Mouse (Mus musculus) CH12.LX (cell line): ENCODE results near the gene Traf4. TPM values are rescaled to one million over a fixed set of nuclear protein-coding genes. Genes with fewer than 3 reads are reported as not detected.

Source experiments
- DNase-seq: peaks from one replicate; pipeline ENCODE4 v3.0.0-alpha.2; 2013; ENCODE audit errors: extremely low read depth
- H3K27ac ChIP-seq: 2 replicates; pipeline ENCODE4 v1.5.1; 2012; ENCODE audit warnings: low read depth, mild to moderate bottlenecking, control low read depth, moderate library complexity; ENCODE audit not compliant: insufficient read depth
- H3K27me3 ChIP-seq: replicated peaks from 2 replicates; pipeline ENCODE3; 2012; ENCODE audit warnings: inconsistent platforms
- H3K36me3 ChIP-seq, 2 experiments: replicated peaks in 1 of 2; 2 replicates each; pipeline versions ENCODE3 to v1.6.1; 2012; ENCODE audit warnings: inconsistent platforms in 1 of 2, low read length in 1 of 2, mild to moderate bottlenecking in 1 of 2, mixed read lengths in 1 of 2, moderate library complexity in 1 of 2; ENCODE audit not compliant: control insufficient read depth in 1 of 2, insufficient read depth in 1 of 2
- H3K4me1 ChIP-seq, 2 experiments: 2 replicates each; pipeline ENCODE4 v1.6.1; 2012; ENCODE audit warnings: inconsistent platforms in 1 of 2, moderate library complexity in 1 of 2; ENCODE audit not compliant: insufficient read depth in 2 of 2, control insufficient read depth in 1 of 2
- H3K4me2 ChIP-seq: 2 replicates; pipeline ENCODE4 v1.6.1; 2012; ENCODE audit warnings: low read depth, mild to moderate bottlenecking, control low read depth; ENCODE audit not compliant: poor library complexity, insufficient read depth, severe bottlenecking
- H3K4me3 ChIP-seq, 3 experiments: fragments of 150-350 bp in 1 of 3; sonication (generic) in 1 of 3; replicated peaks in 1 of 3; 2 replicates each; pipeline versions ENCODE3 to v1.5.1; 2011 to 2012; ENCODE audit warnings: low read depth in 2 of 3, low read length in 2 of 3, mild to moderate bottlenecking in 2 of 3, moderate library complexity in 2 of 3, control low read depth in 1 of 3, improper control_type of control experiment in 1 of 3, inconsistent platforms in 1 of 3, mixed read lengths in 1 of 3; ENCODE audit not compliant: poor library complexity in 1 of 3
- H3K79me2 ChIP-seq: replicated peaks from 2 replicates; pipeline ENCODE4 v1.6.1; 2012; ENCODE audit warnings: mild to moderate bottlenecking, moderate library complexity; ENCODE audit not compliant: control insufficient read depth, poor library complexity, insufficient read depth, severe bottlenecking; ENCODE audit errors: extremely low read depth
- H3K9ac ChIP-seq: 2 replicates; pipeline ENCODE4 v1.6.1; 2012; ENCODE audit warnings: low read depth, mild to moderate bottlenecking, control low read depth, moderate library complexity; ENCODE audit not compliant: insufficient read depth
- H3K9me3 ChIP-seq: replicated peaks from 2 replicates; pipeline ENCODE3; 2012; ENCODE audit warnings: low read length, inconsistent platforms, mixed read lengths
- BHLHE40 ChIP-seq: IDR thresholded peaks from 2 replicates; pipeline ENCODE4 v1.6.1; 2011; ENCODE audit warnings: mild to moderate bottlenecking, low read depth, low read length, improper control_type of control experiment
- CHD1 ChIP-seq: IDR thresholded peaks from 2 replicates; pipeline ENCODE4 v1.6.1; 2012; ENCODE audit warnings: low read depth, low read length, improper control_type of control experiment, inconsistent platforms
- CHD2 ChIP-seq: IDR thresholded peaks from 2 replicates; pipeline ENCODE4 v1.6.1; 2011; ENCODE audit warnings: low read length, improper control_type of control experiment
- CTCF ChIP-seq, 2 experiments: IDR thresholded peaks in 1 of 2; conservative IDR thresholded peaks in 1 of 2; 2 replicates each; pipeline ENCODE4 v1.5.1; 2011 to 2012; ENCODE audit warnings: low read depth in 2 of 2, low read length in 2 of 2, improper control_type of control experiment in 1 of 2, inconsistent platforms in 1 of 2, mild to moderate bottlenecking in 1 of 2, moderate library complexity in 1 of 2
- EP300 ChIP-seq: IDR thresholded peaks from 2 replicates; pipeline ENCODE4 v1.6.1; 2011; ENCODE audit warnings: low read length, improper control_type of control experiment
- HCFC1 ChIP-seq: IDR thresholded peaks from 2 replicates; pipeline ENCODE4 v1.6.1; 2012; ENCODE audit warnings: low read depth, mild to moderate bottlenecking, inconsistent platforms, low read length, improper control_type of control experiment
- IRF4 ChIP-seq: IDR thresholded peaks from 2 replicates; pipeline ENCODE4 v1.6.1; 2014; ENCODE audit warnings: low read depth, mild to moderate bottlenecking, inconsistent platforms, low read length, improper control_type of control experiment
- JUN ChIP-seq: IDR thresholded peaks from 2 replicates; pipeline ENCODE4 v1.6.1; 2011; ENCODE audit warnings: low read depth, mild to moderate bottlenecking, low read length, improper control_type of control experiment, moderate library complexity; ENCODE audit not compliant: insufficient read depth
- KAT2A ChIP-seq: IDR thresholded peaks from 2 replicates; pipeline ENCODE4 v1.6.1; 2012; ENCODE audit warnings: low read length, improper control_type of control experiment, inconsistent platforms; ENCODE audit not compliant: insufficient replicate concordance
- MXI1 ChIP-seq: IDR thresholded peaks from 2 replicates; pipeline ENCODE4 v1.6.1; 2011; ENCODE audit warnings: mild to moderate bottlenecking, low read depth, low read length, improper control_type of control experiment
- MYC ChIP-seq: IDR thresholded peaks from 2 replicates; pipeline ENCODE4 v1.6.1; 2011; ENCODE audit warnings: low read depth, mild to moderate bottlenecking, improper control_type of control experiment, low read length
- NELFE ChIP-seq: IDR thresholded peaks from 2 replicates; pipeline ENCODE4 v1.6.1; 2011; ENCODE audit warnings: low read depth, low read length, improper control_type of control experiment
- POLR2AphosphoS2 ChIP-seq: IDR thresholded peaks from 2 replicates; pipeline ENCODE4 v1.6.1; 2011; ENCODE audit warnings: low read depth, low read length, improper control_type of control experiment
- RAD21 ChIP-seq: IDR thresholded peaks from 2 replicates; pipeline ENCODE4 v1.6.1; 2011; ENCODE audit warnings: low read depth, mild to moderate bottlenecking, low read length, improper control_type of control experiment, moderate library complexity
- RCOR1 ChIP-seq: conservative IDR thresholded peaks from 2 replicates; pipeline ENCODE4 v1.6.1; 2012; ENCODE audit warnings: low read depth, mild to moderate bottlenecking, inconsistent platforms, low read length, improper control_type of control experiment
- SIN3A ChIP-seq: IDR thresholded peaks from 2 replicates; pipeline ENCODE4 v1.6.1; 2012; ENCODE audit warnings: low read length, improper control_type of control experiment, inconsistent platforms
- SMC3 ChIP-seq: IDR thresholded peaks from 2 replicates; pipeline ENCODE4 v1.6.1; 2011; ENCODE audit warnings: low read depth, low read length, improper control_type of control experiment
- UBTF ChIP-seq: IDR thresholded peaks from 2 replicates; pipeline ENCODE4 v1.6.1; 2012; ENCODE audit warnings: low read depth, mild to moderate bottlenecking, inconsistent platforms, low read length, improper control_type of control experiment, moderate library complexity
- ZC3H11A ChIP-seq: IDR thresholded peaks from 2 replicates; pipeline ENCODE4 v1.6.1; 2012; ENCODE audit warnings: low read depth, mild to moderate bottlenecking, inconsistent platforms, low read length, improper control_type of control experiment
- ZMIZ1 ChIP-seq: IDR thresholded peaks from 2 replicates; pipeline ENCODE4 v1.6.1; 2012; ENCODE audit warnings: low read depth, mild to moderate bottlenecking, inconsistent platforms, low read length, improper control_type of control experiment
- ZNF384 ChIP-seq: IDR thresholded peaks from 2 replicates; pipeline ENCODE4 v1.6.1; 2012; ENCODE audit warnings: low read depth, low read length, improper control_type of control experiment, inconsistent platforms
- dilution Hi-C: fragments of 300-500 bp; cut with MboI; formaldehyde crosslinking; loops from 2 replicates; pipeline ENCODE4 v1.14.3; 2020; ENCODE audit warnings: low sequenced_read_pairs; ENCODE audit not compliant: extremely low pct_unique_long_range_greater_than_20kb, extremely low pct_ligation_motif_present
- in situ Hi-C: fragments of 300-500 bp; cut with MboI; formaldehyde crosslinking; loops from 3 replicates; pipeline ENCODE4 v1.14.3; 2019; ENCODE audit warnings: low sequenced_read_pairs, low pct_ligation_motif_present, low pct_unique_long_range_greater_than_20kb, mixed read lengths
- polyA plus RNA-seq: library from polyadenylated mRNA; unstranded; fragments of >175 nt; gene quantifications from 2 replicates; pipeline ENCODE4 v1.2.1, GENCODE M21; 2012; ENCODE audit warnings: low read depth; ENCODE audit not compliant: insufficient read length
- total RNA-seq, 2 experiments: library from RNA; depleted of rRNA; stranded (reverse); fragments of 300-350 nt in 1 of 2; fragments of >200 nt in 1 of 2; gene quantifications; 2 replicates each; pipeline ENCODE4 v1.2.3; 2012 to 2014

The Traf4 gene
- total and polyA plus RNA-seq, 3 experiments, result 20.8 to 68.7 (median 55.9) TPM

GRCm38 (mm10) chr11:78194411-78195100 is 29.2 kb upstream of the Traf4 start:
- no peaks in the 10 kb centered on the region for H3K79me2 ChIP-seq
- dilution Hi-C loops (no loop called here), in situ Hi-C loops (no loop called here)
- no peak for TF ChIP-seq UBTF
- peak; percentile 61 for TF ChIP-seq CHD2
- H3K9me3 ChIP-seq, result peaks cover 14% of the 10 kb centered on the region
- H3K4me2 ChIP-seq, result peak overlapping the region; percentile 10; the same call in 1 of the 2 replicates
- no peak overlapping the region for H3K9ac ChIP-seq
- peak overlapping the region in 1 of 3 experiments; percentile 17 for H3K4me3 ChIP-seq
- no peak for DNase-seq
- H3K27ac ChIP-seq, result no peak overlapping the region
- 0 out of 4 replicates have a peak, but pooled peaks cover 0 to 2% of the 10 kb centered on the region in 2 experiments for H3K4me1 ChIP-seq
- no peaks in the 10 kb centered on the region for H3K36me3 ChIP-seq
- H3K27me3 ChIP-seq, result peaks cover 19% of the 10 kb centered on the region

GRCm38 (mm10) chr11:78193113-78193512 is 27.7 kb upstream of the Traf4 start, which contains the start of gene Proca1:
Gene Proca1 (plus strand): TSS chr11:78193392.
- no peaks in the 10 kb centered on the region for H3K79me2 ChIP-seq
- dilution Hi-C loops, result no loop called here
- TF ChIP-seq IRF4 (no peak), UBTF (no peak), SIN3A (no peak)
- TF ChIP-seq, all 38 proteins: peak for 0
- in situ Hi-C loops, result no loop called here
- H3K9ac ChIP-seq, result no peak within 1 kb of the TSS
- H3K36me3 ChIP-seq, result no peaks in the 10 kb centered on the region
- no peak for DNase-seq
- H3K4me3 ChIP-seq, result no peak within 1 kb of the TSS
- H3K4me1 ChIP-seq, result 0 out of 4 replicates have a peak, but pooled peaks cover 0 to 2% of the 10 kb centered on the region in 2 experiments
- no peak within 1 kb of the TSS for H3K27ac ChIP-seq
- H3K4me2 ChIP-seq, result no peak within 1 kb of the TSS
- H3K9me3 ChIP-seq, result peaks cover 19% of the 10 kb centered on the region
- H3K27me3 ChIP-seq, result peaks cover 19% of the 10 kb centered on the region

- Histone ChIP-seq H3K27me3 (peaks cover 19% of the 10 kb centered on the region), H3K4me2 (no peak overlapping the region), H3K9ac (no peak overlapping the region), H3K36me3 (no peaks in the 10 kb centered on the region), H3K4me1 (0 out of 4 replicates have a peak, but pooled peaks cover 0 to 2% of the 10 kb centered on the region in 2 experiments), H3K79me2 (no peaks in the 10 kb centered on the region), H3K9me3 (peaks cover 18% of the 10 kb centered on the region), H3K4me3 (no peak overlapping the region), H3K27ac (no peak overlapping the region)
- in situ Hi-C loops (no loop called here), dilution Hi-C loops (no loop called here)
- no peak for DNase-seq
- TF ChIP-seq POLR2AphosphoS2, result no peak
- no peak for TF ChIP-seq IRF4
- TF ChIP-seq CTCF (conservative IDR thresholded peaks at IDR 0.05 in 1 of 2, IDR thresholded peaks at IDR 0.05 in 1 of 2; ENCODE audit: low read depth in 2 of 2, low read length in 2 of 2), result no peak
- TF ChIP-seq RCOR1, result no peak
- TF ChIP-seq HCFC1, result no peak
- TF ChIP-seq SMC3, result no peak
- TF ChIP-seq CHD2, result no peak
- no peak for TF ChIP-seq JUN
- TF ChIP-seq ZC3H11A, result no peak
- no peak for TF ChIP-seq EP300
- TF ChIP-seq CHD1, result no peak
- TF ChIP-seq KAT2A, result no peak
- no peak for TF ChIP-seq UBTF
- TF ChIP-seq MXI1, result no peak
- TF ChIP-seq BHLHE40, result no peak
- no peak for TF ChIP-seq ZNF384
- TF ChIP-seq ZMIZ1, result no peak
- TF ChIP-seq NELFE, result no peak
- no peak for TF ChIP-seq RAD21
- no peak for TF ChIP-seq MYC
Observed at GRCm38 (mm10) chr11:78190041-78190440, 24.7 kb upstream of the Traf4 start.
